Mouse (Mus musculus) heart, postnatal 0 days (tissue): ENCODE results near the gene Smarca2.

Source experiments
- CTCF ChIP-seq: IDR thresholded peaks from 2 replicates; pipeline ENCODE4 v1.5.1; 2016; ENCODE audit warnings: antibody characterized with exemption, control low read depth, low read depth
- EP300 ChIP-seq: IDR thresholded peaks from 2 replicates; pipeline ENCODE4 v1.6.1; 2016; ENCODE audit warnings: antibody characterized with exemption, low read depth

- no peak for TF ChIP-seq CTCF
- TF ChIP-seq EP300, result no peak
Measured at GRCm38 (mm10) chr19:26659976-26660375, 55.1 kb downstream of the Smarca2 start.
